Mouse (Mus musculus) E14TG2a.4 (cell line): Measurements from ENCODE around the gene Zrsr2.

Experiments used
- H3K27me3 ChIP-seq: 2 replicates; pipeline ENCODE4 v1.6.1; 2014; ENCODE audit warnings: low read length, control low read depth; ENCODE audit not compliant: insufficient read depth
- H3K36me3 ChIP-seq: 2 replicates; pipeline ENCODE4 v1.6.1; 2014; ENCODE audit warnings: low read length, control low read depth; ENCODE audit not compliant: insufficient read depth
- H3K4me1 ChIP-seq: replicated peaks from 2 replicates; pipeline ENCODE4 v1.6.1; 2014; ENCODE audit warnings: low read depth, low read length, control low read depth
- H3K4me3 ChIP-seq: replicated peaks from 2 replicates; pipeline ENCODE4 v1.5.1; 2014; ENCODE audit warnings: mild to moderate bottlenecking, low read length
- H3K9me3 ChIP-seq: 2 replicates; pipeline ENCODE4 v1.6.1; 2014; ENCODE audit warnings: low read length, control low read depth
- CTCF ChIP-seq: conservative IDR thresholded peaks from 2 replicates; pipeline ENCODE4 v1.5.1; 2014; ENCODE audit warnings: low read length
- NANOG ChIP-seq: IDR thresholded peaks from 2 replicates; pipeline ENCODE4 v1.6.1; 2014; ENCODE audit warnings: borderline replicate concordance, low read length, mixed read lengths
- POU5F1 ChIP-seq: IDR thresholded peaks from 2 replicates; pipeline ENCODE4 v1.6.1; 2014; ENCODE audit warnings: low read length, borderline replicate concordance

Zrsr2 gene

DNA sequence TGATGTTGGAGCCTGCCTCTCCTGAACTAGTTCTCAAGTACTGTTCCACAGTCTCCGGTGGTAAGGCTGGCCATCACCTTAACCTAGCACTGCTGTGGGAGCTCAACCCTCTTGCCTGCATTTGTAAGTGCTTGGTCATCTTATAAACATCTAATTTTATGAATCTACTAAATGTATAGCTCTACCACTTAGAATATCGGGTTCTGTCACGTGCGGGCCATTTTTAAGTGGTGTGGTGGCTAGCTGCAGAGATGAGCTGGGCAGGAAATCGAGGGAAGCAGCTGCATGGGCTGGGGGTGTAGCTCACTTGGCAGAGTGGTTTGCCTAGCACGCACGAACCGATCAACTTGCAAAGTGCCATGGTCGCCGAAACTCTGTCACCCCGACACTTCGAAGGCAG, 1.1 kb downstream of the Zrsr2 start:
- no peaks in the 10 kb centered on the region for H3K27me3 ChIP-seq

GRCm38 (mm10) chrX:163951618-163952017, 6.8 kb downstream of the Zrsr2 start:
- TF ChIP-seq POU5F1: no peak
- Histone ChIP-seq H3K4me1 (0 out of 2 replicates have a peak, but pooled peaks cover 2% of the 10 kb centered on the region), H3K4me3 (no peak overlapping the region), H3K9me3 (no peaks in the 10 kb centered on the region), H3K27me3 (no peaks in the 10 kb centered on the region), H3K36me3 (peaks cover 93% of the 10 kb centered on the region)

More for the DNA sequence above, 1.1 kb downstream of the Zrsr2 start:
- peaks cover 44% of the 10 kb centered on the region for H3K36me3 ChIP-seq
- TF ChIP-seq NANOG (no peak), CTCF (no peak), POU5F1 (no peak)
- H3K9me3 ChIP-seq: no peaks in the 10 kb centered on the region
- peak overlapping the region; percentile 86 for H3K4me3 ChIP-seq
- peaks cover 14% of the 10 kb centered on the region for H3K4me1 ChIP-seq

DNA sequence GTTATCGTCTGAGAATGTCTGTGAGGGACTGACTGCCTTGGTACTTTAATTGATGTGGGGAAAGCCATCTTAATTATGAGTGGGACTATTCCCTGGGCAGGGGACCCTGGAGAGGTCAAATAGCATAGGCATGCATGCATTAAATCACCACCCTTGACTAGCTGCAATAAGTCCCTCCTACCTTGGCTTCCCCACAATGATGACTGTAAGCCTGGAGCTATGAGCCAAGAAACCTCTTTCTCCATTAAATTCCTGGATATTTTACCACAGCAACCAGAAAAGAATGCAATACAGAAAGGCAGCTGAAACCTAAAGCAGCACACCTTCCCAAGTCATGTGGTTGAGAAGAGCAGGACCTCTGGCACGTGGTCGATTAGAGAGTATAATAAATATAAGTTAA, 14.1 kb downstream of the Zrsr2 start:
- H3K27me3 ChIP-seq: no peaks in the 10 kb centered on the region
- H3K36me3 ChIP-seq: peaks cover 91% of the 10 kb centered on the region
- H3K9me3 ChIP-seq: no peaks in the 10 kb centered on the region
- H3K4me1 ChIP-seq: no peaks in the 10 kb centered on the region
- TF ChIP-seq POU5F1 (no peak), NANOG (no peak), CTCF (no peak)
- no peak overlapping the region for H3K4me3 ChIP-seq

GRCm38 (mm10) chrX:163938587-163938986, 19.9 kb downstream of the Zrsr2 start:
- H3K9me3 ChIP-seq: no peaks in the 10 kb centered on the region
- peaks cover 53% of the 10 kb centered on the region for H3K36me3 ChIP-seq
- H3K4me1 ChIP-seq: no peaks in the 10 kb centered on the region
- TF ChIP-seq CTCF: no peak
- TF ChIP-seq POU5F1: no peak
- no peak for TF ChIP-seq NANOG
- no peaks in the 10 kb centered on the region for H3K27me3 ChIP-seq
- H3K4me3 ChIP-seq: no peak overlapping the region

DNA sequence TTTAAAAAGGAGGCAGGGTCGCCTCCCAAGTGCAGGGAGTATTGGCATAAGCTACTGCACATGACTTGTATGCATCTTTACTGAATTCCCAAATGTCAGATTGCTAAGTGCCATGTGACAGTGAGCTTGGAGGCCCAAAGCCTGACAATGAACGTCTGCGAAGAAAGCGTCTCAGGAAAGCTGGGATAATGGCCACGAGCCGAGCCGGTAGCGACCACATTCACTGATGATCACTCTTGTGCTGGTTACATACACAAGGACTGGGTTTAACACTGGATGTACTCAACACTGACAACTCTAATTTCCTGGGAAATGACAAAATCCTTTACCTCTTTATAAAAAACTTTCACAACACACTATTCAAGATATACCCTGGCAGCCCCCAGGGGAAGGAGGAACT, 23.7 kb downstream of the Zrsr2 start:
- TF ChIP-seq CTCF: no peak
- no peak for TF ChIP-seq NANOG
- no peak for TF ChIP-seq POU5F1
- no peak overlapping the region for H3K4me3 ChIP-seq
- H3K27me3 ChIP-seq: no peaks in the 10 kb centered on the region
- H3K4me1 ChIP-seq: no peaks in the 10 kb centered on the region
- H3K36me3 ChIP-seq: peaks cover 18% of the 10 kb centered on the region
- H3K9me3 ChIP-seq: no peaks in the 10 kb centered on the region

DNA sequence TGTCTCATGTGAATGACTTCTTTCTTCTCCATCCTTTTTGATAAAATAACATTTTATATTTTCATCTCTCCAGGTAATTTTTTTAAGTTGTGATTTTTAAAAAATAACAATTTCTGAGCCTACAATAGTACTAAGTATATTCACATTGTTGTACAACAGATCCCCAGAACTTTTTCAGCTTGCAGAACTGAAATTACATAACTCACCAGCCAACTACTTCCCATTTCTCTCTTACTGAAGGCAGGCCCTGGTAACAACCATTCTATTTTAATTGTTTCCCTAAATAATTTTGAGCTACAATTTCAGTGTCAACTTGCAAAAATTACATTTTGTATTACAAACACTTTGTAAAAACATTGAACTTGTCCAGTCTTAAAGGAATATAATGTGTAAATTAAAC, 28.9 kb downstream of the Zrsr2 start:
- Histone ChIP-seq H3K27me3 (no peaks in the 10 kb centered on the region), H3K4me1 (no peaks in the 10 kb centered on the region), H3K9me3 (no peaks in the 10 kb centered on the region), H3K36me3 (no peaks in the 10 kb centered on the region), H3K4me3 (no peak overlapping the region)
- TF ChIP-seq POU5F1 (no peak), NANOG (no peak), CTCF (no peak)

GRCm38 (mm10) chrX:163912791-163913190, 45.7 kb downstream of the Zrsr2 start:
- no peaks in the 10 kb centered on the region for H3K27me3 ChIP-seq
- H3K36me3 ChIP-seq: 0 out of 2 replicates have a peak, but pooled peaks cover 7% of the 10 kb centered on the region
- no peak for TF ChIP-seq NANOG
- TF ChIP-seq CTCF: peak; percentile 45
- no peaks in the 10 kb centered on the region for H3K9me3 ChIP-seq
- no peak overlapping the region for H3K4me3 ChIP-seq
- 0 out of 2 replicates have a peak, but pooled peaks cover 5% of the 10 kb centered on the region for H3K4me1 ChIP-seq

GRCm38 (mm10) chrX:163909381-163909780, 49.1 kb downstream of the Zrsr2 start:
- peak overlapping the region; percentile 83 for H3K4me3 ChIP-seq
- no peak for TF ChIP-seq NANOG
- no peak for TF ChIP-seq CTCF
- TF ChIP-seq POU5F1: no peak

GRCm38 (mm10) chrX:163908337-163909250, 49.9 kb downstream of the Zrsr2 start, which contains the start of gene Ap1s2:
Ap1s2 (plus strand) TSS chrX:163909017.
- peak within 1 kb of the TSS; percentile 83 for H3K4me3 ChIP-seq
- 0 out of 2 replicates have a peak, but pooled peaks cover 9% of the 10 kb centered on the region for H3K4me1 ChIP-seq
- no peak for TF ChIP-seq CTCF
- no peak for TF ChIP-seq POU5F1
- no peak for TF ChIP-seq NANOG
- no peaks in the 10 kb centered on the region for H3K27me3 ChIP-seq
- H3K36me3 ChIP-seq: no peaks in the 10 kb centered on the region
- no peaks in the 10 kb centered on the region for H3K9me3 ChIP-seq

More at GRCm38 (mm10) chrX:163909381-163909780, 49.1 kb downstream of the Zrsr2 start:
- 0 out of 2 replicates have a peak, but pooled peaks cover 9% of the 10 kb centered on the region for H3K4me1 ChIP-seq
- no peaks in the 10 kb centered on the region for H3K27me3 ChIP-seq
- no peaks in the 10 kb centered on the region for H3K36me3 ChIP-seq
- H3K9me3 ChIP-seq: no peaks in the 10 kb centered on the region
